8 mouse cellular contexts compared by ENCODE assay signal in the genomic region with DNA sequence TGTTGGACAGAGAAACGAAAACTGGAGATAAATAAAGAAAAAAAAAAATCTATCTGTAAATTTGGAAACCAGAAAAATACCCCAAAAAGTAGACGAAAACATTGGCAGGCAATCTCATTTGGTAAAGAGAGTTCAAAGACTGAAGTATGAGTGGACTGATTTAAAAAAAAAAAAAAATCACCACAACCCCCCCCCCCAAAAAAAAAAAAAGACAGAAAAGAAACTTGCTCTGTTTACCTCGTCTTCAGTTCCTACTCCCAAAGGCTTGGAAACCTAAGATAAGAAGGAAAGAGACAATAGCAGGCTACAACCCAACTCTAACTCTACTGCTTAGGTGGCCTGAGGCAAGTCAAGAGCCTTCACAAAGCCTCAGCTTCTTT. TPM values are rescaled to one million over a fixed set of nuclear protein-coding genes. Genes with fewer than 3 reads are reported as not detected.
DNase-seq lines count a peak whose midpoint lies in the region; ATAC-seq lines count a peak whose summit lies in the region.

No protein-coding gene starts in this region.

- H3K27me3 ChIP-seq in lung, embryonic 16.5 days (ENCODE audit: control insufficient read depth, insufficient read depth, low read depth, low read length), result no peaks in the 10 kb centered on the region
- no peaks in the 10 kb centered on the region for H3K27me3 ChIP-seq in forebrain, embryonic 12.5 days
- no peaks in the 10 kb centered on the region for H3K27me3 ChIP-seq in limb, embryonic 12.5 days
- no peaks in the 10 kb centered on the region for H3K27me3 ChIP-seq in neural tube, embryonic 15.5 days (replicated peaks)

- WGBS in lung, embryonic 16.5 days, result 45% methylated on average over 3 of the region's 3 CpGs
- 63% methylated on average over 3 of the region's 3 CpGs for WGBS in forebrain, embryonic 12.5 days
- 56% methylated on average over 3 of the region's 3 CpGs for WGBS in limb, embryonic 12.5 days
- 73% methylated on average over 3 of the region's 3 CpGs for WGBS in neural tube, embryonic 15.5 days

- no peak for DNase-seq in lung, postnatal 14 days
- no peak for DNase-seq in urinary bladder, postnatal 36 days (ENCODE audit: low spot score in 2 of 2)
- no peak for DNase-seq in left cerebral cortex, postnatal 36 days (ENCODE audit: low spot score in 2 of 2)
- DNase-seq in cerebellum, postnatal 36 days, result no peak

- peaks cover 8% of the 10 kb centered on the region; the same call in 1 of the 2 replicates for H3K4me1 ChIP-seq in lung, embryonic 16.5 days (replicated peaks; ENCODE audit: control insufficient read depth, insufficient read depth, low read length)
- H3K4me1 ChIP-seq in forebrain, embryonic 12.5 days, result peaks cover 16% of the 10 kb centered on the region
- H3K4me1 ChIP-seq in limb, embryonic 12.5 days (replicated peaks), result peaks cover 11% of the 10 kb centered on the region
- H3K4me1 ChIP-seq in neural tube, embryonic 15.5 days, result peaks cover 17% of the 10 kb centered on the region

- peak overlapping the region; percentile 80 for H3K9ac ChIP-seq in lung, embryonic 16.5 days (ENCODE audit: low read length)
- H3K9ac ChIP-seq in forebrain, embryonic 12.5 days, result peak overlapping the region; percentile 83
- H3K9ac ChIP-seq in limb, embryonic 12.5 days (replicated peaks), result peak overlapping the region; percentile 84
- H3K9ac ChIP-seq in neural tube, embryonic 15.5 days (replicated peaks), result peak overlapping the region; percentile 65

- H3K4me3 ChIP-seq in lung, embryonic 16.5 days (ENCODE audit: low read length), result peak overlapping the region; percentile 75
- peak overlapping the region; percentile 93 for H3K4me3 ChIP-seq in forebrain, embryonic 12.5 days (replicated peaks)
- H3K4me3 ChIP-seq in limb, embryonic 12.5 days (replicated peaks), result peak overlapping the region; percentile 89
- H3K4me3 ChIP-seq in neural tube, embryonic 15.5 days (replicated peaks), result peak overlapping the region; percentile 66

- no peaks in the 10 kb centered on the region for H3K9me3 ChIP-seq in lung, embryonic 16.5 days (ENCODE audit: control insufficient read depth, low read length)
- no peaks in the 10 kb centered on the region for H3K9me3 ChIP-seq in forebrain, embryonic 12.5 days
- no peaks in the 10 kb centered on the region for H3K9me3 ChIP-seq in limb, embryonic 12.5 days
- H3K9me3 ChIP-seq in neural tube, embryonic 15.5 days (replicated peaks), result no peaks in the 10 kb centered on the region

- H3K4me2 ChIP-seq in lung, embryonic 16.5 days (ENCODE audit: low read depth, low read length), result peak overlapping the region; percentile 64
- H3K4me2 ChIP-seq in forebrain, embryonic 12.5 days, result peak overlapping the region; percentile 70
- H3K4me2 ChIP-seq in limb, embryonic 12.5 days, result peak overlapping the region; percentile 76
- peak overlapping the region; percentile 68 for H3K4me2 ChIP-seq in neural tube, embryonic 15.5 days

- H3K36me3 ChIP-seq in lung, embryonic 16.5 days (ENCODE audit: control insufficient read depth, insufficient read depth, low read length), result peaks cover 6% of the 10 kb centered on the region; the same call in 1 of the 2 replicates
- peaks cover 19% of the 10 kb centered on the region for H3K36me3 ChIP-seq in forebrain, embryonic 12.5 days (replicated peaks)
- peaks cover 37% of the 10 kb centered on the region for H3K36me3 ChIP-seq in limb, embryonic 12.5 days
- H3K36me3 ChIP-seq in neural tube, embryonic 15.5 days, result peaks cover 15% of the 10 kb centered on the region

- intact Hi-C loops in left cerebral cortex, postnatal 36 days (cut with DNase I), result no loop called here

- peak overlapping the region; percentile 43; the same call in 1 of the 2 replicates for H3K27ac ChIP-seq in lung, embryonic 16.5 days (ENCODE audit: low read length)
- H3K27ac ChIP-seq in forebrain, embryonic 12.5 days, result peak overlapping the region; percentile 78; the same call in 1 of the 2 replicates
- H3K27ac ChIP-seq in limb, embryonic 12.5 days, result peak overlapping the region; percentile 69; the same call in 1 of the 2 replicates
- peak overlapping the region; percentile 75 for H3K27ac ChIP-seq in neural tube, embryonic 15.5 days (replicated peaks)

- no peak for ATAC-seq in lung, embryonic 16.5 days (ENCODE audit: low read depth)
- no peak for ATAC-seq in forebrain, embryonic 12.5 days (ENCODE audit: low FRiP score)
- no peak for ATAC-seq in limb, embryonic 12.5 days (ENCODE audit: insufficient number of reproducible peaks, insufficient read depth, low FRiP score, low TSS enrichment, low read depth)
- no peak for ATAC-seq in neural tube, embryonic 15.5 days (ENCODE audit: low FRiP score)

RNA-seq across cellular contexts. Expression of gene Pex5, which starts 1.1 kb away (rescaled TPM):
- polyA plus RNA-seq in lung, embryonic 16.5 days (2015; fragmentation: Nextera tagmentation; extraction: Ambion mirVana), result 39.9 and 40.2 TPM in 2 replicates
- 65.9 and 66.0 TPM in 2 replicates for polyA plus RNA-seq in forebrain, embryonic 12.5 days (2016; fragmentation: Nextera tagmentation; extraction: Ambion mirVana)
- 49.8 and 50.3 TPM in 2 replicates for polyA plus RNA-seq in limb, embryonic 12.5 days (2016; fragmentation: Nextera tagmentation; extraction: Ambion mirVana)
- 58.0 and 62.4 TPM in 2 replicates for polyA plus RNA-seq in neural tube, embryonic 15.5 days (2015; fragmentation: Nextera tagmentation; extraction: Ambion mirVana)
- total RNA-seq in left cerebral cortex, postnatal 36 days (2021), result 10 to 100 TPM; 60.9 to 67.5 TPM

RNA-seq across cellular contexts. Expression of gene Clstn3, which starts 50.8 kb away (rescaled TPM):
- 2.0 and 2.3 TPM in 2 replicates for polyA plus RNA-seq in lung, embryonic 16.5 days (2015; fragmentation: Nextera tagmentation; extraction: Ambion mirVana)
- polyA plus RNA-seq in forebrain, embryonic 12.5 days (2016; fragmentation: Nextera tagmentation; extraction: Ambion mirVana), result 25.9 and 27.3 TPM in 2 replicates
- polyA plus RNA-seq in limb, embryonic 12.5 days (2016; fragmentation: Nextera tagmentation; extraction: Ambion mirVana), result 10.3 and 10.9 TPM in 2 replicates
- polyA plus RNA-seq in neural tube, embryonic 15.5 days (2015; fragmentation: Nextera tagmentation; extraction: Ambion mirVana), result 135 and 160 TPM in 2 replicates
- 100 to 1,000 TPM; 362 to 401 TPM for total RNA-seq in left cerebral cortex, postnatal 36 days (2021)
